Mouse (Mus musculus) left cerebral cortex, postnatal 4 days (tissue): ENCODE measurements around the gene Gse1. TPM values are rescaled to one million over a fixed set of nuclear protein-coding genes. Genes with fewer than 3 reads are reported as not detected.
A peak's percentile ranks its signal among the peaks of the same experiment; 100 is the strongest.

Experiments used
- DNase-seq: peaks from one replicate; pipeline ENCODE4 v3.0.0-alpha.2; 2022
- intact Hi-C: fragments of 180-260 bp; cut with DNase I; formaldehyde crosslinking; loops from one replicate; pipeline ENCODE4 v1.15.1; 2025
- total RNA-seq, 2 experiments: library from RNA; stranded (reverse); gene quantifications; 2 replicates each; pipeline ENCODE4 v1.2.3; 2021

Gse1 gene
- total RNA-seq, 2 experiments from 2014 or later, result 57.4 to 59.3 TPM

DNA sequence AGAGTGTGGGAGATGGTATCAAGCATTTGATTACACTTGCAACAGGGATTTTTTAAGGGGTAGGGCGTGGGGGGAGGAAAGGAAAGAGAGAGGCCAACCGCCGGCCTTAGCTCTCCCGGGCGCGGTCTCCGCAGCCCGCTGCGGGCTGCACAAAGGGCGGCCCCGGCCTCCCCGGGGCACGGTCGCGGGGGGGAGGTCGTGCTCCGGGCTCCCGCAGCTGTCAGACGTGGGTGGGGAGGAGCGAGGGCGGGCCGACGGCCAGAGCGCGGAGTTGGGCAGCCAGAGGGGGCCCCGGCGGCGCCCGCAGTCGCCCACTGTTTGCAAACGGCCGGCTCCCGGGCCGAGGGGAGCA, 259.1 kb downstream of the Gse1 start:
- intact Hi-C loops, result no loop called here
- DNase-seq, result no peak

DNA sequence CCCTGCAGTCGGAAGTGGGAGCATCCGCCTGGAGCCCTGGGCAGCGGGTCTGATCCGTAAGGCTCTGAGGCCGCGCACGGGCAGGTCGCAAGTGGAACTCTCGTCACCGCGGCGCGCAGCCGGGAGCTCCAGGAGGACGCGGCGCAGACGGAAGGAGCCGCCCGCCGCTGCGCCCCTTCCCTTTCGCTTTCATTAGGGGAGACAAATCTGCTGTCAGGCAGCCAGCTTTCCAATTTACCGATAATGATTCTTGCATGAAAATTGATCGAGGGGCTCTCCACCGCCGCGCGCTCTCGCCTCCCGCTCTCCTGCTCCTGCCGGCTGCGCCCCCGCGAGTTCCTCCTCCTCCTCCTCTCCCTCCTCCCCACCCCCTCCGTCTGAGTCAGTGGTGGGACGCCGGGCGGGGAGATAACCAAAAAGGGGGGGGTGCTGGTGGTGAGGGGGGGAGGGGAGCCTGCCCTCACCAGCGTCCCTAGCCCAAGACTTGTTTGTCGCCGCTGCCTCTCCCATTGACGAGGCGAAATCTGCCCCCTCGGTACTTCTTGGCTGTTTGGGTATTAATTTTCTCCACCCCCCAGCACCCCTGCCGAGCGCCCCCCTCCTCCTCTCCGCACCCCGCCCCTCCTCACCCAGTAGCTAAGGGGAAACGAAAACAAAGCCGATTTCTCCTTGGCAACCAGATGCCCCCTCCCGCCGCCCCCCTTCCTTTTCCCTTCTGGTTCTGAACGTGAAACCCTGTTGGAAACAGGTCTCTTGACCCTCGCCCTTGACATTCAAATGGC, 259.7 kb downstream of the Gse1 start:
- DNase-seq, result peak; percentile 91
- intact Hi-C loops, result no loop called here

DNA sequence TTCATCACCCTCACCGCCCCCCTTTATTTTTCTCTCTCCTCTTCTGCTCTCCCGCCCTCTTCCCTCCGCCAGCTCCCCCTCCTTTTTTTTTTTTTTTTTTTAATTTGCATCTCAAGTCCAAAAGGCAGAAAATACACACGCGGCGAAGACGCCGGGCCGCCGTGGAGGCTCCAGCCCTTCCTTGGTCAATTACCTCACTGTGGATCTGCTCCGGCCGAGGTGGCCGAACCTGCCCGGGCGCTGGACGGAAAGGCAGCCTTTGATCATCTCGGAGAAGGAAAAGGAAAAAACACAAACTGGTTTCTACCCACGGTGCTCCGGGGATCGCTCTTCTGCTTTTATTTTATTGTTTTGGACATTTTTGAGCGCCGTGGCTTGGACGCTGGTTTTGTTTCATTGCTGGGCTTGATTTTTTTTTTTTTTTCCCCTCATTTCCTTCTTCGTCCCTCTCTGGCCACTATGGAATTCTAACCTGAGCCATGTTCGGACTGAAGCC, 260.4 kb downstream of the Gse1 start:
- DNase-seq, result peak; percentile 50
- intact Hi-C loops, result no loop called here

DNA sequence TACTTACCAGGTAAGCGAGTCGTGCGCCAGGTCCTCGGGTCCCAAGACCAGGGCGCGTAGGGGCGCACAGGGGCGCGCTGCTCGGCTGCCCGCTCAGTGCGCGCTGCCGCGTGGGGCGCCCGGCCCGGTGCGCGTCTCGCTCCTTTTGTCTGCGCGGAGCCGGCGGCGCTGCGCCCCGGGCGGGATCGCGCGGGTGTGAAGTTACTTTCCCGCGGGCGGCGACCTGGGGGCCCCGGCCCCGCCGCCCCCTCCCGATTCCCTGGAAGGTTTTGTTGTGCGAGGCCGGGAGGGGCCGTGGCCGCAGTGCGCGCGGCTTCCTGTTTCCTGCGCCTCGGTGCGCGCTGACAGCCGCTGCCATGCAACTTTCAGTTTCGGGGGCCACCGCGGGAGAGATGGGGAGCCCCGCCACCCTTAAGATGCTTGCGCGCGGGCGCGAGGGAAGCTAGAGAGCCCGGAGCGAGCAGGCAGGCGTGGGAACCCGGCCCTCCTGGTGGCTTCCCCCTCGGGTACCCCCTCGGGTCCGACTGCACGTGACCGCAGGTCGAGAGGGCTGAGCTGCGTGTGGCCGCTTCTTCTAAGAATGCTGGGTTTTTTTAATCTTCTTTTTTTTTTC, 261.0 kb downstream of the Gse1 start:
- no peak for DNase-seq
- intact Hi-C loops, result no loop called here

DNA sequence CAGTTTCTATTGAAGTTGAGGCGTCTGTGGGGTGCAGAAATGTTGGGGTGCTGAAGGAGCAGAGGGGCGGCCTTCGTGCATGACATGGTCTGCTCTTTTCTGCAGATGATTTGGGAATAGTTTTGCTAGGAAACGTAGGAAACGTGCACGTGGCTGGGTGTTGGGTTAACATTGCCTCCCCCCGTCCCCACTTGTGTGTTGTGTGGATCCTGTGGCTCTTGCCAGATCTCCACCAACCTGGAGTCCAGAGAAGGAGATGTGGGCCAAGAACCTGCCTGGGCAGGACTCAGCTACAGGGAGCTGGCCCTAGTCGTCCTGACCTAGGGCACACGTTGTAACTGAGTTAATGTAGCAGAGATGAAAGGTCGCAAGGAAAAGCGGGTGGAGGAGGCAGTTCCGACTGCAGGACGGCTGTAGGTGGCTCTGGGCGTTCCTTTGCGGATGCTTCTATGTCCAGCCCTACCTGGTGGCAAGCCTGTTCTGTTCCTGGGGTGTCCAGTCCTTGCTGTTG, 261.6 kb downstream of the Gse1 start:
- peak; percentile 43 for DNase-seq
- intact Hi-C loops, result no loop called here

DNA sequence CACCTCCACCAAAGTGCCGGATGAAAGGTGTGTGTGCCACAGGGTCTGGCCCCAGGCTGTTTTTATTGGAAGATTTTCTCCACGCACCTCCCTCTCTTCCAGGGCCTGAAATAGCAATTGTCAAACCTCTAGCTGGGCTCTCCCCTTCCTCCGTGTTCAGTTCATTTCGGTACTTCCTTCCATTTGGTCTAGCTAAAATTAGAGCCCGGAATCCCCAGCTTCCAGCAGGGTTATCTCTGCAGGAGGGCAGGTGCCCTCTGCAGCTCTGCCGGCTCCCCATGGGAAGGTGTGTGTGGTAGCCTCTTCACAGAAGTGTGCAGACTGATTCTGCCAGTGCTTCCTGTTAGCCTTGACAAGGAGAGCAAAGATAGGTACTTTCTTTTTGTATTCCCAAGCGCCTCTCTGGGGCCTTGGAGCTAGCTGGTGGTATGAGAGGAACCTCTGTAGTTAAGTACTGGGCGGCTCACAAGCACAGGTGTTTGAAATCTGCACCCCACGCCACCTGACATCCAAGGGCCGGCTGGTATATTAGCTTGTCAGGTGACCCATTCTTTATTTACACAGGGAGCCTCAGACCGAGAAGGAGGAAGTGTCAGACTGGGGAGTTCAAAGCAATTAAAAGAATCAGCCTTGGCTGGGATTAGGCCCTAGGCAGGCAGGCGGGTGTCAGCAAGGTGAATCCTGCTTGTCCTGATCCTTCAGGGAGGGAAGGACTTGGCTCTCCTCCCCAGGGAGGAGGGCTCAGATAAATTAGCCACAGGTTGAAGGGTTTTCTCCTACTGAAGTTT, 262.3 kb downstream of the Gse1 start:
- intact Hi-C loops, result no loop called here
- DNase-seq, result no peak

DNA sequence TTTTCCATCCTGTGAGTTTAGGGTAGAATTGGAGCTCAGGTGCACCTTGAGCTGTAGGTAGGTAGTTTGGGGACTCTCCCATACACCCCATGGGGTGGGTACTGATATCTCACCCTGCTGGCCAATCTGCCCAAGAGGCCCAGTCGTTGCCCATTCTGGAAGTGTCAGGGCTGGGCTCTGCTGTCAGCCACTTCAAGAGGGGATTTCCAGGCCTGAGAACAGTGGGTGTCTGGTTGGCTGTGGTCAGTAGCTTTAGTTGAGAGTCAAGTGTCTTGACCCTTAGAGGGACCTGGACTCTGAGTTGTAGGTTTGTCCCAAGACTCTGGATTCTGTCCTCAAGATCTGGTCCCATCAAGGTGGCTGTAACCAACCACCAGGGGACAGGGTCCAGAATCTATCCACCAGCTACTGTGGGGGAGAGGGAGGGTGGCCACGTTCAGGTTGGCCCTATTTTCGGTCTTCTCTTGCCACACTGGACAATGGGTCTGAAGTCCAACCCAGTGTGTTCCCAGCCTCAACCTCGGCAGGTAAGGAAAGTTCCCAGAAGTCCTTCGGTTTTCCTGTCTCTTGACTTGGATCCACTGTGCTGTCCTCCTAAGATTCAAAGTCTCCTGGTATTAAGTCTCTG, 263.0 kb downstream of the Gse1 start:
- intact Hi-C loops, result no loop called here
- no peak for DNase-seq

DNA sequence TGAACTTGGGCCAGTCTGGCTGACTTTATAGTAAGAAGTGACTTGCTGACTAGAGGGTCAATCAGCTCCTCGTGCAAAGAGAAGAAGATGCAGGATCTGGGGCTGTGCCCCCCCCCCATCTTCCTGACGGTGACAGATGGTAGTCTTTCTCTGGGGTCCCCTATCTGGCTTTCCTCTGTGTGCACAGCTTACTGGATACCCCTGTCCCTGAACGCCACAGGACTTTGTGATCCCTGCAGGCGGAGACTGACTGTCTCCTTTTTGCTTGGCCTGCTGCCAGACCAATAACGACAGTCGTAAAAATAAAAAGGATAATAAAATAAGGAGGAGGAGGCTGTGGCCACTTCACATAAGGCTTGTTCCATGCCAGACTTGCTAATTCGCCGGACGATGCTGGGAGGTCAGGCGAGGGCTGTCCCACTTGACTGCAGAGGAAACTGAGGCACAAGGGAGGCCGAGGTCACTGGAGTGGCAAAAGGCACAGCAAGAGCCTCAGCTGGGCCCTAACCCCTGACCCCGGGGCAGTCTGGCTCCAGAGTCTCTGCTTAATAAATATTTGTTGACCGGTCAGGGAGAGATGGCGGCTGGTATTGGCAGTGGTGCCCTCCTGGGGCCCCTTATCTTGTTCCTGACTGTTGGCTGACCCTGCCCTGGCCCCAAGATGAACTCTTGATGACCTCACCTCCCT, 264.1 kb downstream of the Gse1 start:
- DNase-seq, result no peak
- intact Hi-C loops, result no loop called here

DNA sequence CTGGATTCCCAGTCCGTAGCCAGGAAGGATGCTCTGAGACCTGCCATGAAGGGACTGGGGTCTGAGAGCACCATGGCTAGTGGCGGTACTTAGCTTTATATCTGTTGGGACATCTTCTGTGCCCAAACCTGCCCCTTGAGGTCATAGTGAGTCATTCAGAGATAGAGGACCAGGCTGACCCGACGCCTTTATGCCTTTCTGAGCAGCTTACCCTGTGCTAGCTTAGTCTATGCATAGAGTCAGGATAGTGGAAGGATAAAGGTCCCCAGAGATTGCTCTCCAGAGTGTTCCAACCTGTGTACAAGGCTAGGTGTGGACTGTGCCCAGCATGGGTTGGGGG, 264.6 kb downstream of the Gse1 start:
- intact Hi-C loops, result no loop called here
- DNase-seq, result no peak

DNA sequence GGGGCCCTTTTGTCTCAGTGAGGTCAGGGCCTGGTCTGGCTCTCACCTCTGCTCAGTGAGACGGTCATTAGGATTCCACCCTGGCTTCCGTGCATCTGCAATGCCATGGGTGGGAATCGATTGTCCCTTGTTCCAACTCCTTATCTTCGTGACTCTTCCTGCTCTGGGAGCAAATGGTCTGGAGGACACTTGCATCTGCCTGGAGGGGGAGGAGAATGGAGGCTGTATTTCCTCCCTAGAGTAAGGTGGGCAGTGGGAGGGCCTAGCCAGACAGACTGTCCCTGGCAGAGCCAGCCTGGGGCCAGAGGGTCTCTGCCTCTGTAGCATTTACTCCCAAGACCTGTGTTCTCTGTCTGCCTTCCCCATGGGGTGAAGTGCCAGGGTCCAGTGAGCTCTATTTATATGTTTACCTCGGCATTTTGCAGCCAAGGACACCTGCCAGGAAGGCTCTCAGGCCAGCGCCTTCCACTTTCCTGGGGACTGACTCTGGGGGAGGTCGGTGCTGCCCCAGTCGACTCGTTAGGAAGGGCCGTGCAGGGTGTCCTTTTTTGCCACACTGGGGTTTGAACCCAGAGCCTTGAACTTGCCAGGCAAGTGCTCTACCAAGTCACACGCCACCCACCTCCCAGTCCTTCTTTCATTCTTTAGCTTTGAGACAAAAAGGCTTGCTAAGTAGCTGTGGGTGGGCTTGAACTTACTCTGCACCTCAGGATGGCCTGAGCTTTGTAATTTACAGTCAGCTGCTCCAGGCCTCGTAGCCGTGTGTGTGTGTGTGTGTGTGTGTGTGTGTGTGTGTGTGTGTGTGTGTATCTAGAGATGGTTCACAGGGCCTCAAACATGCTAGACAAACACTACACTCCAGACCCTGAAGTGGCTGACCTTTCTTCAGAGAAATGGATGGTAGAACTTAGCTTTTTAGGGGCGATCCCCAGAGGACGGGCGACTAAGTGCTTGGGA, 265.5 kb downstream of the Gse1 start:
- intact Hi-C loops, result no loop called here
- no peak for DNase-seq

DNA sequence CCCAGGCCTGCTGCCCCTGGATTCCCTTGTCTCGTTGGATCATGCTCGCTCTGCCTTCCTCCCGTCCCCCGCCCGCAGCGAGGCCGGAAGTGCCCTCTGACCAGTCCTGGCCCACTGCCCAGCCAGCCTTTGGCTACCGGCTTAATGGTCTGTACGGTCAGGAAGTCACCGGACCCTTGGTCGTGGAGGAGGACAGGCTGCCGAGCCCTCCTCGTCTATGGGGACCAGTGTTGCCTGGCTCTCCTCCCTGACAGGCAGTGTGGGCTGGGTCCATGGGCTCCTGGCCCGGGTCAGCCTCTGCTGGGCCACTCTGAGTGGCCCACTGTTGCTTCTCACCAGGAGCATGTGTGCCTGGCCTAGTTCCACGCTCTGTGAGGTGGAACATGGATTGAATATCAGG, 266.6 kb downstream of the Gse1 start:
- peak; percentile 77 for DNase-seq
- intact Hi-C loops, result no loop called here

DNA sequence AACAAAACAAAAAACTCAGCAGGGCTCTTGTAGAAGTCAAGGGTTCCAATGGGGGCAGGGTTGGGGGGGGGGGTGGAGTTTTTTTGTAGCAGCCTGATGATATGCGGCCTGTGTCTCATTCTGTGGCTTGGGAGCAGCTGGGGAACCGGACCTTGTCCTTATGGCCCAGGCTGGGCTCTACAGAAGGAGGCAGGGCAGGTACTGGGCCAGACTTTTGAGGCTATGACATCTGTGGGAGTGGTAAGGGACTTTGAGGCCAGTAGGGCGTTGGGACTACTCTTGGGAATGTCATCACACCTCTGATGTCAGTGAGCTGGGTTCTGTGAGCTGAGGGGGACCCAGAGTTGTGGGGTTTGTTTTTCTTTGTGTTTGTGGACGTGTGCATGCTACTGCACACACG, 267.2 kb downstream of the Gse1 start:
- no peak for DNase-seq
- intact Hi-C loops, result no loop called here

DNA sequence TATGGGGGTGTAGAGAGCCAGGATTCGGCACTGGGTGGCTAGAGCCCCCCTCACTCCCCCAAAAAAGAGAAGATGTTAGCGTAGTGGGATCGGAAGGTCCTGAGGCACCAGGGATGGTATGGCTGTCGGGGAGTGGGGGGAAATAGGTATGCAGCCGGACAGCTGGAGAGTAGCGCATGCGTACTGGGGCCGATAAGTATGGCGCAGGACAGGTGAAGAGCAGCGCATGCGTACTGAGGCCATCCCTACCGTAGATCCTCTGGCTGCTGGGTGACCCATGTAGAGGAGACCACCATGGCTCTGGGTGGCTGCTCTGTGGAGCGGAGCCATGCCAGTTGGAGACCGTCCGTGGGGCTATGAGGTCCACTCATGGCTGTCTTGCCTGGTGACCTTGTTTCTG, 268.2 kb downstream of the Gse1 start:
- no peak for DNase-seq
- intact Hi-C loops, result no loop called here

DNA sequence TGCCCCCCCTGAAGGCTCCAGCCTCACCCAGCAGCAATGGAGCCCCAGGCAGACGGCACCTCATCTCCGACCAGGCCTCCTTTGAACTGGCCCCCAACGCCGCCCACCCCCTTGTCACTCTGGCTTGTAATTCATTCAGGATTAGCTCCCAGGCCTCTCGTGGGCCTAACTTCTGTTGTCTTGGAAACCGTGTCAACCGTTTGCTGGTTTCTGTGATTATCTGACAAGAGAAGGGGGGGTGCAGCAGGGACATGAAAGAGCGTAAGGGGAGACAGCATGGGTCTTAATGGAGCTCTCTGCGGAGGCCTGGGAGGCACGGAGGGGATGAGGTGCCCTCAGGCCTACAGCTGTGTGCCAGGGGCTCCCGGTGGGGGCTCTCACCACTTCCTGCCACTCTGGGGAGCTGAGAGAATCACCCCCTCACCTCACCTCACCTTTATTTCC, 269.3 kb downstream of the Gse1 start:
- intact Hi-C loops, result no loop called here
- no peak for DNase-seq

DNA sequence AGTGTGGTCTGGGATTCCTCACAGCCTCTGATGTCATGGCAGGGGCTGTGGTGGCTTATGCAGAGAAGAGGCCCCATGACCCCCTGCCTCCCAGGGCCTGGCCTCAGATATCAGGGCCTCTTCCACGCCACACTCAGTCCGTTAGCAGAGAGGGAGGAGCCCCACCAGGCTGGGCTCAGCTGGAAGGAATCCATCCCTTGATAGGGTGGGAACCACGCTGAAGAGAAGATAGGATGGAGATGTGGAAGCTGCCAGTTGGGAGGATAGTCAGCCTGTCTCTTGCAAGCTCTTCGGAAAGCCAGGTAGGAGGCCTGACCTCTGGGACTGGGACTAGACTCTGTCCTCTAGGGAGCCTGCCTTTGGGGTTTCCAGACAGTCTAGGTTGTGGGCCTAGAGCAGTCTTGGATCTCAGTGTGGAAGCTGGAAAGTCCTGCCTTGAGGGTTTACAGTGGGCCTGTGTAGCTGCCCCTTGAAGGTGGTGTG, 270.1 kb downstream of the Gse1 start:
- intact Hi-C loops, result no loop called here
- no peak for DNase-seq

DNA sequence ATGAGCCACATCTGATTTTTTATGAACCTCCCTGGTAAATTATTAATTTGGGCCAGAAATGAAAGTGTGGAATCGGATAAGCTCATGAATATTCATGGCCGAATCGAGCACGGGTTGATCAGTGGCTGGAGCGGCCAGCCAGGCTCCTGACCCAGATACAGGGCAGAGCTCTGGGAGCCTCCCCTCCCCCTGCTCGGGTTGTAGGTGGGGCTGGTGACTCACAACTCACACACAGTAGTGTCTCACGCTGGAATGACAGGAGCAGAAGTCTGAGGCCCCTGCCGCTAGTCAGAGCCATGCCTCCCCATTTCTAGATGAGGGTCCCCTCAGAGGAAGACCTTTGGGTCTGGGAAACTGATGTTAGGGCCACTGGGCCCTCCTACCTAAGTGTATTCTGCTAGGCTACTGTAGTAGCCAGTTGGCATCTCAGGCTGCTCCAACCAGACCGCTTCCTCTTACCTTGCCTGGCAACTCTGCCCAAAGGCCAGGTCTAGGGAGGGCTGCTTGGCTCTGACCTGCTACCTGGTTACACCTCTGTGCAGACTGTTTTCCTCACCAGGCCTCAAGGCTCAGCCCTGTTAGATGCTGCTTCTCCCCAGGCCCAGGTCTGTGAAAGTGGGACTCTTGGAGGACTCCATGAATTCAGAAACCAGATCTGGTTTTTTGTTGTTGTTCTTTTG, 270.8 kb downstream of the Gse1 start:
- peak; percentile 51 for DNase-seq

DNA sequence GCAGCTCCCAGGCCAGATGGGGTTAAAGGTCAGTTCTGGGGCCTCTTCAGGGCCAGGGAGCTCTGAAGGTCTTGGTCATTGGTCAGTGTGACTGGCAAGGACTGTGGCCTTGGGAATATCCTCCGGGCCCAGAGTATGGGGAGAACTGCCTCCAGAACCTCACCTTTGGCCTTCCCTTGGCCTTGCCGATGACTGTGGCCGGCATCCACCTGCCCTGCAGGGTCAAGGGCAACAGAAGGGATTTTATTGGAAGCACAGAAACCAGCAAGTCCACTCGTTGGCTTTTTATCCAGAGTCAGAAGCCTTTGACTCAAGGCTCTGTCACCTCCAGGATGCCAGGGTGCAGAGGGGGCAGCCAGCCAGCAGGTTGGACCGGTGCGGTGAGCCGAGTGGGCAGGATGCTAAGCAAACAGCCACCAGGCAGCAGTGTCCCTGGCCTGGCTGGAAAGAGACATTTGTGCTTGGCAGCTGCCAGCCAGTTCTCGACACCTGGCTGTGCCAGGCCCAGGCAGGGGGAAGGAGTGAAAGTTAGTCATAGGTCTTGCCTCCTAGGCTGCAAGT, 272.5 kb downstream of the Gse1 start:
- peak; percentile 45 for DNase-seq
- intact Hi-C loops, result no loop called here

More for the DNA sequence above, 270.8 kb downstream of the Gse1 start:
- intact Hi-C loops, result no loop called here

DNA sequence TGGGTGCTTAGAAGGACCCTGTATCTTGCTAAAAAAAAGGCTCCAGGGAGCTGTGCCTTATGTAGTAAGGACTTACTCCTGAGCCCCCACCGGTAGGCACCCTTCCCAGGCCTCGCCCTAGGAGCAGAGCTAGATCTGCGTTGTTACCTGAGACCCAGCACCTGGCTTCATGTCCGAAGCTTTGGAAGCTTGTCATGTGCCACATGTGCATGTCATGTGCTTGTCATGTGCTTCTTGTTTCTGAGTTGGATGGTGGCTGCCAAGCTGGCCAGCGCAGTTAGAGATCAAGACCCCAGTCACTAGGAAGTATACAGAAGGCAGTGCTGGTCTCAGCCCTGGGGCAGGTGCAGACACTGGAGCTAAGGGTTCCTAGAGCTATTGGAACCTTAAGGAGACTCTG, 273.2 kb downstream of the Gse1 start:
- intact Hi-C loops, result no loop called here
- DNase-seq, result no peak
